Mouse (Mus musculus) thymus, postnatal 36 days (tissue): Measurements from ENCODE around the gene Fndc3b.

Source experiments
- DNase-seq, 2 experiments: peaks; one replicate each; pipeline ENCODE4 v3.0.0; 2022; ENCODE audit warnings: mixed read lengths in 2 of 2

Gene Fndc3b

GRCm38 (mm10) chr3:27544061-27544460 lies 167.0 kb downstream of the Fndc3b start:
- no peak for DNase-seq

- DNase-seq = no peak
These were observed 169.3 kb downstream of the Fndc3b start for GRCm38 (mm10) chr3:27541841-27542240.

GRCm38 (mm10) chr3:27541181-27541580 lies 169.9 kb downstream of the Fndc3b start:
- DNase-seq = no peak

- no peak for DNase-seq
These were observed 176.9 kb downstream of the Fndc3b start for GRCm38 (mm10) chr3:27534208-27534607.

- no peak for DNase-seq
These were observed 177.4 kb downstream of the Fndc3b start for GRCm38 (mm10) chr3:27533721-27534120.

GRCm38 (mm10) chr3:27531993-27532392 lies 179.1 kb downstream of the Fndc3b start:
- DNase-seq = no peak

- no peak for DNase-seq
These were observed 180.7 kb downstream of the Fndc3b start for GRCm38 (mm10) chr3:27530370-27530769.

- DNase-seq = no peak
These were observed 181.7 kb downstream of the Fndc3b start for GRCm38 (mm10) chr3:27529221-27530051.

- DNase-seq = no peak
These were observed 184.1 kb downstream of the Fndc3b start for GRCm38 (mm10) chr3:27526991-27527390.

- DNase-seq = no peak
These were observed 187.8 kb downstream of the Fndc3b start for GRCm38 (mm10) chr3:27523176-27523936.

- no peak for DNase-seq
These were observed 190.7 kb downstream of the Fndc3b start for GRCm38 (mm10) chr3:27520391-27520790.

- DNase-seq = no peak
These were observed 191.6 kb downstream of the Fndc3b start for GRCm38 (mm10) chr3:27519481-27519880.

GRCm38 (mm10) chr3:27518935-27519334 lies 192.2 kb downstream of the Fndc3b start:
- DNase-seq = no peak

GRCm38 (mm10) chr3:27516536-27516935 lies 194.6 kb downstream of the Fndc3b start:
- DNase-seq = no peak

GRCm38 (mm10) chr3:27511765-27512164 lies 199.3 kb downstream of the Fndc3b start:
- DNase-seq = no peak

- DNase-seq = no peak
These were observed 204.2 kb downstream of the Fndc3b start for GRCm38 (mm10) chr3:27506886-27507285.

- no peak for DNase-seq
These were observed 205.5 kb downstream of the Fndc3b start for GRCm38 (mm10) chr3:27505582-27505981.

- DNase-seq = no peak
These were observed 207.6 kb downstream of the Fndc3b start for GRCm38 (mm10) chr3:27503279-27504038.

GRCm38 (mm10) chr3:27495296-27496073 lies 215.6 kb downstream of the Fndc3b start:
- no peak for DNase-seq

- DNase-seq = no peak
These were observed 216.4 kb downstream of the Fndc3b start for GRCm38 (mm10) chr3:27494698-27495097.

GRCm38 (mm10) chr3:27494066-27494465 lies 217.0 kb downstream of the Fndc3b start:
- no peak for DNase-seq

GRCm38 (mm10) chr3:27491821-27492220 lies 219.3 kb downstream of the Fndc3b start:
- DNase-seq = no peak
